Mouse (Mus musculus) MEL (cell line): Measurements from ENCODE around the gene Fstl3. TPM values are rescaled to one million over a fixed set of nuclear protein-coding genes. Genes with fewer than 3 reads are reported as not detected.
A peak's percentile ranks its signal among the peaks of the same experiment; 100 is the strongest.

Experiments used
- DNase-seq: peaks from one replicate; pipeline ENCODE4 v3.0.0; 2011; ENCODE audit warnings: low read depth, low spot score
- H3K27ac ChIP-seq: 2 replicates; pipeline ENCODE4 v1.5.1; 2012; ENCODE audit warnings: low read depth, mild to moderate bottlenecking, control low read depth, low read length, moderate library complexity; ENCODE audit not compliant: control insufficient read depth
- H3K27me3 ChIP-seq, 2 experiments: fragments of 150-350 bp in 1 of 2; sonication (generic) in 1 of 2; 2 replicates each; pipeline ENCODE4 v1.6.1; 2012; ENCODE audit warnings: low read length in 2 of 2, mild to moderate bottlenecking in 2 of 2, improper control_type of control experiment in 1 of 2, moderate library complexity in 1 of 2; ENCODE audit not compliant: insufficient read depth in 2 of 2, control insufficient read depth in 1 of 2
- H3K36me3 ChIP-seq, 2 experiments: 2 replicates each; pipeline ENCODE4 v1.6.1; 2012 to 2014; ENCODE audit warnings: low read length in 2 of 2, improper control_type of control experiment in 1 of 2, inconsistent platforms in 1 of 2, mild to moderate bottlenecking in 1 of 2; ENCODE audit not compliant: insufficient read depth in 2 of 2, control insufficient read depth in 1 of 2
- H3K4me1 ChIP-seq, 2 experiments: fragments of 150-350 bp in 1 of 2; sonication (generic) in 1 of 2; 2 replicates each; pipeline ENCODE4 v1.6.1; 2012; ENCODE audit warnings: low read length in 2 of 2, improper control_type of control experiment in 1 of 2, mild to moderate bottlenecking in 1 of 2; ENCODE audit not compliant: insufficient read depth in 2 of 2, control insufficient read depth in 1 of 2
- H3K4me3 ChIP-seq, 2 experiments: fragments of 150-350 bp in 1 of 2; sonication (generic) in 1 of 2; 2 replicates each; pipeline ENCODE4 v1.5.1; 2012; ENCODE audit warnings: low read depth in 2 of 2, low read length in 2 of 2, mild to moderate bottlenecking in 2 of 2, moderate library complexity in 2 of 2, control low read depth in 1 of 2, improper control_type of control experiment in 1 of 2; ENCODE audit not compliant: control insufficient read depth in 1 of 2, insufficient read depth in 1 of 2
- H3K79me2 ChIP-seq: 2 replicates; pipeline ENCODE4 v1.6.1; 2012; ENCODE audit warnings: mild to moderate bottlenecking, low read length, moderate library complexity; ENCODE audit not compliant: control insufficient read depth, poor library complexity, insufficient read depth
- H3K9ac ChIP-seq: 2 replicates; pipeline ENCODE4 v1.6.1; 2012; ENCODE audit warnings: low read depth, mild to moderate bottlenecking, control low read depth, low read length, moderate library complexity; ENCODE audit not compliant: control insufficient read depth, poor library complexity, severe bottlenecking
- H3K9me3 ChIP-seq: fragments of 150-350 bp; sonication (generic); replicated peaks from 2 replicates; pipeline ENCODE4 v1.6.1; 2012; ENCODE audit warnings: mild to moderate bottlenecking, low read length, improper control_type of control experiment, moderate library complexity; ENCODE audit not compliant: insufficient read depth
- BHLHE40 ChIP-seq: IDR thresholded peaks from 2 replicates; pipeline ENCODE4 v1.6.1; 2012; ENCODE audit warnings: low read depth, mild to moderate bottlenecking, inconsistent platforms, low read length, improper control_type of control experiment, borderline replicate concordance
- CTCF ChIP-seq, 3 experiments: IDR thresholded peaks in 2 of 3; conservative IDR thresholded peaks in 1 of 3; 2 replicates each; pipeline ENCODE4 v1.5.1; 2011 to 2012; ENCODE audit warnings: low read length in 3 of 3, low read depth in 2 of 3, mild to moderate bottlenecking in 2 of 3, improper control_type of control experiment in 1 of 3, inconsistent platforms in 1 of 3, mixed read lengths in 1 of 3, moderate library complexity in 1 of 3; ENCODE audit not compliant: control insufficient read depth in 1 of 3, insufficient read depth in 1 of 3, poor library complexity in 1 of 3, severe bottlenecking in 1 of 3
- E2F4 ChIP-seq: IDR thresholded peaks from 2 replicates; pipeline ENCODE4 v1.6.1; 2011; ENCODE audit warnings: low read depth, low read length, improper control_type of control experiment, borderline replicate concordance
- ELF1 ChIP-seq: IDR thresholded peaks from 2 replicates; pipeline ENCODE4 v1.6.1; 2014; ENCODE audit warnings: low read depth, mild to moderate bottlenecking, inconsistent platforms, low read length, improper control_type of control experiment, moderate library complexity
- EP300 ChIP-seq, 2 experiments: IDR thresholded peaks; 2 replicates each; pipeline ENCODE4 v1.6.1; 2011; ENCODE audit warnings: improper control_type of control experiment in 2 of 2, low read length in 2 of 2, low read depth in 1 of 2, mild to moderate bottlenecking in 1 of 2
- ETS1 ChIP-seq: IDR thresholded peaks from 2 replicates; pipeline ENCODE4 v1.6.1; 2012; ENCODE audit warnings: low read depth, mild to moderate bottlenecking, inconsistent platforms, low read length, improper control_type of control experiment, moderate library complexity
- GABPA ChIP-seq: IDR thresholded peaks from 2 replicates; pipeline ENCODE4 v1.6.1; 2012; ENCODE audit warnings: low read depth, mild to moderate bottlenecking, inconsistent platforms, low read length, improper control_type of control experiment, moderate library complexity
- HCFC1 ChIP-seq: IDR thresholded peaks from 2 replicates; pipeline ENCODE4 v1.6.1; 2012; ENCODE audit warnings: low read depth, mild to moderate bottlenecking, inconsistent platforms, low read length, improper control_type of control experiment, moderate library complexity
- KAT2A ChIP-seq: conservative IDR thresholded peaks from 2 replicates; pipeline ENCODE4 v1.6.1; 2012; ENCODE audit warnings: low read depth, low read length, improper control_type of control experiment, inconsistent platforms
- MAZ ChIP-seq: IDR thresholded peaks from 2 replicates; pipeline ENCODE4 v1.6.1; 2012; ENCODE audit warnings: low read depth, mild to moderate bottlenecking, inconsistent platforms, low read length, improper control_type of control experiment
- MXI1 ChIP-seq: IDR thresholded peaks from 2 replicates; pipeline ENCODE4 v1.6.1; 2011; ENCODE audit warnings: mild to moderate bottlenecking, low read depth, low read length, improper control_type of control experiment
- MYB ChIP-seq: IDR thresholded peaks from 2 replicates; pipeline ENCODE4 v1.6.1; 2011; ENCODE audit warnings: mild to moderate bottlenecking, low read depth, low read length, improper control_type of control experiment
- NELFE ChIP-seq: IDR thresholded peaks from 2 replicates; pipeline ENCODE4 v1.6.1; 2011; ENCODE audit warnings: low read depth, low read length, improper control_type of control experiment
- NRF1 ChIP-seq: IDR thresholded peaks from 2 replicates; pipeline ENCODE4 v1.6.1; 2014; ENCODE audit warnings: low read depth, mild to moderate bottlenecking, inconsistent platforms, low read length, improper control_type of control experiment, moderate library complexity; ENCODE audit not compliant: poor library complexity, insufficient read depth, severe bottlenecking
- POLR2A ChIP-seq, 2 experiments: IDR thresholded peaks; 2 replicates each; pipeline ENCODE4 v1.6.1; 2011 to 2012; ENCODE audit warnings: low read length in 2 of 2, mild to moderate bottlenecking in 2 of 2, control low read depth in 1 of 2, improper control_type of control experiment in 1 of 2, low read depth in 1 of 2, moderate library complexity in 1 of 2; ENCODE audit not compliant: control insufficient read depth in 1 of 2, insufficient read depth in 1 of 2, poor library complexity in 1 of 2
- POLR2AphosphoS2 ChIP-seq: IDR thresholded peaks from 2 replicates; pipeline ENCODE4 v1.6.1; 2011; ENCODE audit warnings: low read length, improper control_type of control experiment
- POLR2AphosphoS5 ChIP-seq: IDR thresholded peaks from 2 replicates; pipeline ENCODE4 v1.6.1; 2012; ENCODE audit warnings: low read depth, borderline replicate concordance, mild to moderate bottlenecking, inconsistent platforms, low read length, moderate library complexity, mixed read lengths
- RAD21 ChIP-seq: IDR thresholded peaks from 2 replicates; pipeline ENCODE4 v1.6.1; 2011; ENCODE audit warnings: mild to moderate bottlenecking, low read depth, low read length, improper control_type of control experiment
- SIN3A ChIP-seq: IDR thresholded peaks from 2 replicates; pipeline ENCODE4 v1.6.1; 2012; ENCODE audit warnings: low read length, improper control_type of control experiment, inconsistent platforms
- SMC3 ChIP-seq: IDR thresholded peaks from 2 replicates; pipeline ENCODE4 v1.6.1; 2011; ENCODE audit warnings: low read depth, low read length, improper control_type of control experiment
- TAL1 ChIP-seq: IDR thresholded peaks from 2 replicates; pipeline ENCODE4 v1.6.1; 2012; ENCODE audit warnings: mild to moderate bottlenecking, inconsistent platforms, low read length, moderate library complexity, mixed read lengths
- TCF12 ChIP-seq: IDR thresholded peaks from 2 replicates; pipeline ENCODE4 v1.6.1; 2014; ENCODE audit warnings: low read depth, mild to moderate bottlenecking, inconsistent platforms, low read length, improper control_type of control experiment, moderate library complexity
- UBTF ChIP-seq: IDR thresholded peaks from 2 replicates; pipeline ENCODE4 v1.6.1; 2012; ENCODE audit warnings: low read depth, mild to moderate bottlenecking, inconsistent platforms, low read length, improper control_type of control experiment, moderate library complexity, borderline replicate concordance; ENCODE audit not compliant: insufficient read depth
- USF2 ChIP-seq, 2 experiments: IDR thresholded peaks; 2 replicates each; pipeline ENCODE4 v1.6.1; 2011 to 2012; ENCODE audit warnings: improper control_type of control experiment in 2 of 2, low read length in 2 of 2, borderline replicate concordance in 1 of 2, inconsistent platforms in 1 of 2, low read depth in 1 of 2, mild to moderate bottlenecking in 1 of 2; ENCODE audit not compliant: insufficient read depth in 1 of 2
- ZMIZ1 ChIP-seq: IDR thresholded peaks from 2 replicates; pipeline ENCODE4 v1.6.1; 2012; ENCODE audit warnings: low read depth, mild to moderate bottlenecking, inconsistent platforms, low read length, improper control_type of control experiment, moderate library complexity
- polyA plus RNA-seq, 2 experiments: library from polyadenylated mRNA; stranded (reverse) in 1 of 2; unstranded in 1 of 2; fragments of >175 nt in 1 of 2; fragments of >200 nt in 1 of 2; gene quantifications; 2 replicates each; pipeline versions ENCODE4 v1.2.1 to v1.2.4; 2012; ENCODE audit warnings: low replicate concordance in 2 of 2, low read depth in 1 of 2; ENCODE audit not compliant: insufficient read length in 2 of 2, insufficient read depth in 1 of 2, missing spikeins in 1 of 2
- total RNA-seq: library from RNA; depleted of rRNA; stranded (reverse); fragments of 300-350 nt; gene quantifications from 2 replicates; pipeline ENCODE4 v1.2.3, GENCODE M21; 2012

The Fstl3 gene
- total and polyA plus RNA-seq, 3 experiments = 4.3 to 7.1 TPM; not detected in 1

GRCm38 (mm10) chr10:79745898-79746773 is 30.9 kb upstream of the Fstl3 start, which contains the start of gene Polrmt (continued):
- peak; percentile 82 for TF ChIP-seq SIN3A
- TF ChIP-seq ELF1 = peak; percentile 98
- no peak for TF ChIP-seq E2F4
- TF ChIP-seq RAD21 = no peak

- peak overlapping the region; percentile 51 for H3K27ac ChIP-seq
- H3K27me3 ChIP-seq = no peaks in the 10 kb centered on the region
- H3K79me2 ChIP-seq = peaks cover 9% of the 10 kb centered on the region
- H3K4me1 ChIP-seq = peaks cover 0 to 10% of the 10 kb centered on the region in 2 experiments; a peak in 2 of 4 replicates
- H3K9ac ChIP-seq = peak overlapping the region; percentile 63
- no peak for DNase-seq
- TF ChIP-seq POLR2AphosphoS2 (0 out of 2 replicates have a peak, but pooled peaks have one; percentile 12), KAT2A (no peak), MAZ (peak; percentile 51; the same call in 1 of the 2 replicates), E2F4 (no peak), HCFC1 (no peak), TAL1 (no peak), CTCF (IDR thresholded peaks at IDR 0.05 in 2 of 3, conservative IDR thresholded peaks at IDR 0.05 in 1 of 3; ENCODE audit: control insufficient read depth in 1 of 3, insufficient read depth in 1 of 3, low read depth in 2 of 3, low read length in 3 of 3, poor library complexity in 1 of 3, severe bottlenecking in 1 of 3) (no peak), POLR2AphosphoS5 (no peak), SMC3 (peak; percentile 8; the same call in 1 of the 2 replicates), EP300 (IDR thresholded peaks at IDR 0.05; ENCODE audit: low read depth in 1 of 2, low read length in 2 of 2) (0 out of 4 replicates have a peak, but pooled peaks of 1 of the 2 experiments have one; percentile 5), POLR2A (IDR thresholded peaks at IDR 0.05; ENCODE audit: control insufficient read depth in 1 of 2, insufficient read depth in 1 of 2, low read depth in 1 of 2, low read length in 2 of 2, poor library complexity in 1 of 2) (peak in 1 of 2 experiments; percentile 21; a peak in 1 of 4 replicates), NRF1 (no peak), UBTF (no peak)
- peak overlapping the region; percentile 38 to 61 for H3K4me3 ChIP-seq
- no peaks in the 10 kb centered on the region for H3K9me3 ChIP-seq
- H3K36me3 ChIP-seq = peaks cover 0 to 6% of the 10 kb centered on the region in 2 experiments; a peak in 3 of 4 replicates
Measured at GRCm38 (mm10) chr10:79746774-79747151, 30.3 kb upstream of the Fstl3 start.

- Histone ChIP-seq H3K9me3 (no peaks in the 10 kb centered on the region), H3K27ac (no peak overlapping the region), H3K4me3 (no peak overlapping the region), H3K9ac (no peak overlapping the region), H3K27me3 (no peaks in the 10 kb centered on the region), H3K4me1 (peaks cover 0 to 10% of the 10 kb centered on the region in 2 experiments; a peak in 2 of 4 replicates), H3K36me3 (peaks cover 0 to 6% of the 10 kb centered on the region in 2 experiments; a peak in 2 of 4 replicates), H3K79me2 (peaks cover 9% of the 10 kb centered on the region)
- DNase-seq = no peak
- no peak for TF ChIP-seq HCFC1
- TF ChIP-seq MYB = no peak
- no peak for TF ChIP-seq MAZ
- no peak for TF ChIP-seq ZMIZ1
- TF ChIP-seq KAT2A = no peak
- TF ChIP-seq GABPA = no peak
- TF ChIP-seq NELFE = no peak
- TF ChIP-seq TCF12 = no peak
- TF ChIP-seq ETS1 = no peak
- TF ChIP-seq USF2 (IDR thresholded peaks at IDR 0.05; ENCODE audit: borderline replicate concordance in 1 of 2, insufficient read depth in 1 of 2, low read depth in 1 of 2, low read length in 2 of 2) = no peak
- no peak for TF ChIP-seq SMC3
- TF ChIP-seq POLR2AphosphoS5 = no peak
- no peak for TF ChIP-seq UBTF
- TF ChIP-seq BHLHE40 = no peak
- no peak for TF ChIP-seq POLR2A (IDR thresholded peaks at IDR 0.05; ENCODE audit: control insufficient read depth in 1 of 2, insufficient read depth in 1 of 2, low read depth in 1 of 2, low read length in 2 of 2, poor library complexity in 1 of 2)
- no peak for TF ChIP-seq MXI1
Measured at GRCm38 (mm10) chr10:79748496-79748895, 28.6 kb upstream of the Fstl3 start.
